ENCODE assay signal across 21 mouse cellular contexts in genomic region chr2:9367801-9368584, GRCm38 (mm10).
A peak's percentile ranks its signal among the peaks of the same experiment; 100 is the strongest.
DNase-seq lines count a peak whose midpoint lies in the region; ATAC-seq lines count a peak whose summit lies in the region.
"Had no signal": no experiment of that assay in that cellular context is flagged by ENCODE, and none has a peak within 500 bp of the region (broad histone marks: within the 10 kb centered on the region; RNA-seq: fewer than 3 reads in every experiment).

No protein-coding gene starts in this region.

- no peaks in the 10 kb centered on the region for H3K27me3 ChIP-seq in hindbrain, embryonic 10.5 days (ENCODE audit: insufficient read depth, poor library complexity, severe bottlenecking)
- H3K27me3 ChIP-seq: embryonic facial prominence, embryonic 12.5 days; embryonic facial prominence, embryonic 15.5 days; hindbrain, embryonic 13.5 days had no signal

- 92% methylated on average over 8 of the region's 8 CpGs for WGBS in hindbrain, embryonic 10.5 days

- H3K4me1 ChIP-seq in hindbrain, embryonic 10.5 days (replicated peaks), result no peaks in the 10 kb centered on the region
- H3K4me1 ChIP-seq: embryonic facial prominence, embryonic 12.5 days; embryonic facial prominence, embryonic 15.5 days; hindbrain, embryonic 13.5 days had no signal

- no peak overlapping the region for H3K27ac ChIP-seq in hindbrain, embryonic 10.5 days
- H3K27ac ChIP-seq: embryonic facial prominence, embryonic 12.5 days; embryonic facial prominence, embryonic 15.5 days; hindbrain, embryonic 13.5 days had no signal

- peak; percentile 56 for ATAC-seq in activated CD4-positive, CD25-positive, alpha-beta regulatory T cell, adult 4 months
- peak; percentile 60 for ATAC-seq in inflammation-experienced regulatory T-cells, adult 6 months
- ATAC-seq in megakaryocyte progenitor cell, adult 5-6 weeks (replicated peaks; ENCODE audit: poor library complexity), result 0 out of 2 replicates have a peak, but pooled peaks have one; percentile 29
- no peak for ATAC-seq in cerebellum, adult (ENCODE audit: insufficient number of reproducible peaks, low FRiP score, low TSS enrichment)
- ATAC-seq: forebrain, embryonic 14.5 days; forebrain, postnatal 0 days; hindbrain, embryonic 16.5 days had no signal

- no peaks in the 10 kb centered on the region for H3K36me3 ChIP-seq in hindbrain, embryonic 10.5 days
- H3K36me3 ChIP-seq: embryonic facial prominence, embryonic 12.5 days; embryonic facial prominence, embryonic 15.5 days; hindbrain, embryonic 13.5 days had no signal

- no peak overlapping the region for H3K4me3 ChIP-seq in hindbrain, embryonic 10.5 days
- H3K4me3 ChIP-seq: embryonic facial prominence, embryonic 12.5 days; embryonic facial prominence, embryonic 15.5 days; hindbrain, embryonic 13.5 days had no signal

- DNase-seq in CD4-positive, CD25-positive, alpha-beta regulatory T cell, adult 2 months (ENCODE audit: low read depth, low spot score), result peak; percentile 54
- no peak for DNase-seq in gastrocnemius, postnatal 4 days (ENCODE audit: low spot score in 2 of 2)
- DNase-seq in hindbrain, embryonic 10.5 days (ENCODE audit: low spot score), result no peak
- DNase-seq: adrenal gland, adult 8-10 months; adrenal gland, postnatal 25 days; cerebellum, adult 18-20 months; cerebellum, adult 9-11 months; cerebellum, postnatal 25 days; forebrain, postnatal 0 days; gastrocnemius, postnatal 25 days; heart, adult 11 months; kidney, adult 2 months had no signal

- H3K9me3 ChIP-seq in hindbrain, embryonic 10.5 days, result no peaks in the 10 kb centered on the region
- H3K9me3 ChIP-seq: embryonic facial prominence, embryonic 12.5 days; embryonic facial prominence, embryonic 15.5 days; hindbrain, embryonic 13.5 days had no signal
